Mouse (Mus musculus) midbrain, embryonic 10.5 days (tissue): ENCODE results near the gene Itgam. TPM values are rescaled to one million over a fixed set of nuclear protein-coding genes. Genes with fewer than 3 reads are reported as not detected.
"Not testable (repeated sequence)": the region's sequence is repeated elsewhere in the genome, so short reads cannot be mapped to it uniquely, and the experiment has no call there.

ENCODE experiments used
- DNase-seq: peaks from one replicate; pipeline ENCODE4 v3.0.0-alpha.2; 2017; ENCODE audit warnings: low spot score
- H3K27ac ChIP-seq: fragments of 300-500 bp; sonication (generic); replicated peaks from 2 replicates; pipeline ENCODE4 v1.5.1; 2016; ENCODE audit warnings: mild to moderate bottlenecking
- H3K27me3 ChIP-seq: fragments of 300-500 bp; sonication (generic); 2 replicates; pipeline ENCODE4 v1.6.1; 2016; ENCODE audit warnings: low read depth, mild to moderate bottlenecking; ENCODE audit not compliant: poor library complexity, severe bottlenecking
- H3K36me3 ChIP-seq: fragments of 300-500 bp; sonication (generic); 2 replicates; pipeline ENCODE4 v1.6.1; 2016; ENCODE audit warnings: mild to moderate bottlenecking, moderate library complexity
- H3K4me1 ChIP-seq: fragments of 300-500 bp; sonication (generic); 2 replicates; pipeline ENCODE4 v1.6.1; 2016
- H3K4me3 ChIP-seq: fragments of 300-500 bp; sonication (generic); 2 replicates; pipeline ENCODE4 v1.5.1; 2016; ENCODE audit warnings: mild to moderate bottlenecking, moderate library complexity
- H3K9me3 ChIP-seq: fragments of 300-500 bp; sonication (generic); replicated peaks from 2 replicates; pipeline ENCODE4 v1.6.1; 2016; ENCODE audit warnings: mild to moderate bottlenecking
- WGBS: fragments of 180-500 bp; shearing (Covaris S2); methylation state at CpG from one replicate; pipeline ENCODE4 v1.1.7; 2016; 5-methylcytosine and 5-hydroxymethylcytosine counted together
- polyA plus RNA-seq: library from polyadenylated mRNA; unstranded; fragments of >200 nt; fragmentation: Nextera tagmentation; extraction: Ambion mirVana; gene quantifications from 2 replicates; pipeline ENCODE4 v1.2.1, GENCODE M21; 2016

The Itgam gene
- polyA plus RNA-seq, 1 experiment from 2014 or later = 0.48 TPM

GRCm38 (mm10) chr7:128032989-128033293 is 29.5 kb upstream of the Itgam start:
- Histone ChIP-seq H3K4me3 (no peak overlapping the region), H3K27ac (no peak overlapping the region), H3K9me3 (no peaks in the 10 kb centered on the region), H3K4me1 (no peaks in the 10 kb centered on the region), H3K27me3 (no peaks in the 10 kb centered on the region), H3K36me3 (no peaks in the 10 kb centered on the region)
- DNase-seq = no peak
- 92% methylated on average over 3 of the region's 3 CpGs for WGBS

DNA sequence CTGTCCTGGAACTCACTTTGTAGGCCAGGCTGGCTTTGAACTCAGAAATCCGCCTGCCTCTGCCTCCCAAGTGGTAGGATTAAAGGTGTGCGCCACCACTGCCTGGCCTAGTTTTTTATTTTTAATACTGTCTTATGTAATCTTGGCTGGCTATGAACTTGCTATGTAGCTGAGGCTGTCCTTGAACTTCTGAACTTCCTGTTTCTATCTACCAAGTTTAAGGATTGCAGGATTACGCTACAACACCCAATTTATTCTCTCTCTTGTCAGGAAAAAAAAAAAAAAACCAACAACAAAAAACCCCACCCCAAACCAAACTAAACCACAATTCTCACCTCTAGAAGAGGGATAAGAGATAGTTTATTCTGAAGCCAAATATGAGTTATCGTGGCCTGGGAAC is 28.8 kb upstream of the Itgam start:
- DNase-seq = no peak
- Histone ChIP-seq H3K27ac (no peak overlapping the region), H3K27me3 (no peaks in the 10 kb centered on the region), H3K4me1 (no peaks in the 10 kb centered on the region), H3K9me3 (no peaks in the 10 kb centered on the region), H3K4me3 (no peak overlapping the region), H3K36me3 (no peaks in the 10 kb centered on the region)
- 89% methylated on average over 4 of the region's 4 CpGs for WGBS

DNA sequence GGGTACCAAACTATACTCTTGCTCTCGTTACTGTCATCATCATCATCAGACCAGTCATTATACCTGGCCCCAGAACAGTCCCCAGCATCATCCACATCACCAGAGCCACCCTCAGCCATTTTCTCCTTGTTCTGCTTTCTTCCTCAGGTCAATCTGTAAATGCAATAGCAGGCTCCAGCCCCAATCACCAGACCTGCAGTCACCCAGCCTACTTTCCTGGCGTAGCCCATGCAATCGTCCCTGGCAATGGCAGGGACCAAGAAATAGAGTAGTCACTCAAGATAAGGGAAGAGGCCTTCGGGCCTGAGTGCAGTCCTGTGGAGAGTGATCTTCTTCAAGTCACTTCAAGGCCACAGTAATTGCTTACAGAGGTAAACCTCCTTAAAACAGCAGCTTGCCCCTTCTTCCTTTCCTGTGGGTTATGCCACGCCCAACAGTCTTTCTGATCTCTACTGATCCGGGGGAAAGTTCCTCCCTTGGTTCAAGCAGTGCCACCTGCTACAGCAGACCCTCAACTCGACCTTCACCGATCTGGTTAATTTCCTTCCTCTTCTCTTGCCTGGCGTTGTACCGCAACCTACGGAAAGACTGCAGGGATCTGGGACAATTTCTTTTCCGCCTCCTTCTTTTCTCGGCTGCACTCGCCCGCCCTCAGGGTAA is 20.1 kb upstream of the Itgam start:
- not testable (repeated sequence) for H3K4me3 ChIP-seq, DNase-seq
- 86% methylated on average over 15 of the region's 15 CpGs for WGBS

DNA sequence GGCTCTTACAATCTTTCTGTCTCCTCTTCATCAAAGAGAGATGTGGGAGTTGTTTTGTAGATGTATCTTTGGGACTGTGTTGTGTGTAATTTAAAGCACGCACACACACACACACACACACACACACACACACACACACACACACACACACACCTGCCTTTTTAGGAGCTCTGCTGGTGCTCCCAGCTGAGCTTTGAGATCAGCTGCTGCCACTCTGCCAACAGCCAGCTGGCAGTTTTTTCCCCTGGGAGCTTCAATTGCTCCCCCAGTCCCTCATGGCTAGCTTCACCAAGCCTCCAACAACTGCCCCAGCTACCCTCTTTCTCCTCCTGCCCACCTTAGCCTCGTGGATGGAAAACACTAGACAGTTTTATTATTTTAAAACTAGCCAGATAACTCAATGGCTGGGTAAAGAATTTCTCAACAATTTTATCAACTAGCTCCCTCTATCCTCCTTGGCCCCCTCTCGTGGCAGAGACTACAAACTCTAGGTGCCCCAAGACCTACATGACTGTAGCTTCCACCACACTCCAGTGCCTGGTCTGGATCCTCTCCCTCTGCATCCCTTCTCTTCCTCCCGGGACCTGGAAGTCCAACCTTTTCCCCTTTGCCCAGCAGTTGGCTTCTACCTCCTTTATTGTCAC is 18.2 kb upstream of the Itgam start:
- Histone ChIP-seq H3K9me3 (no peaks in the 10 kb centered on the region), H3K36me3 (no peaks in the 10 kb centered on the region), H3K4me3 (no peak overlapping the region), H3K4me1 (no peaks in the 10 kb centered on the region), H3K27ac (no peak overlapping the region), H3K27me3 (no peaks in the 10 kb centered on the region)
- 74% methylated on average over 4 of the region's 4 CpGs for WGBS
- no peak for DNase-seq

More for the DNA sequence above, 20.1 kb upstream of the Itgam start:
- not testable (repeated sequence) for H3K9me3 ChIP-seq, H3K27me3 ChIP-seq, H3K4me1 ChIP-seq, H3K27ac ChIP-seq, H3K36me3 ChIP-seq

- DNase-seq = no peak
- 70% methylated on average over 2 of the region's 2 CpGs for whole genome bisulfite sequencing
- no peak overlapping the region for H3K27ac ChIP-seq
Measured at GRCm38 (mm10) chr7:128045640-128046039, 16.8 kb upstream of the Itgam start.

DNA sequence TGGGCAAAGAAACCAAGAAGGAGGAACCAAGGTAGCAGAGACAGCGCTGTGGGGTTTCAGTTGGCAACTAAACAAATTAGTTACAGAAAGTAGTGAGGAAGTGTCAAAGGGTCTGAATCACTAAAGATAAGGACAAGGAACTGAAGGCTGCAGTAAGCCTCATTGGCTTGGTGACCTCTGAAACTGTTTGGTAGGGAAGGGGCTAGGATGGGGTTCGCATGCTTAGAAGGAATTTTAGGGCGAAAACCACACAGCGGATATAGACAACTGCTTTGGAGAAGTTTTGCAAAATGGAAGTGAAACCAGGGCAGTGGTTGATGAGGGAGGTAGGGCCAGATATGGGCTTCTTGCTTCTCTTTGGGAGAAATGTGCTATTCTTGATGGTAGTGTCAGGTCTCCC is 13.6 kb upstream of the Itgam start:
- H3K4me3 ChIP-seq = no peak overlapping the region
- no peak for DNase-seq
- WGBS = 95% methylated on average over 4 of the region's 4 CpGs

More at GRCm38 (mm10) chr7:128045640-128046039, 16.8 kb upstream of the Itgam start:
- Histone ChIP-seq H3K4me1 (no peaks in the 10 kb centered on the region), H3K4me3 (no peak overlapping the region), H3K9me3 (no peaks in the 10 kb centered on the region), H3K27me3 (no peaks in the 10 kb centered on the region), H3K36me3 (no peaks in the 10 kb centered on the region)

DNA sequence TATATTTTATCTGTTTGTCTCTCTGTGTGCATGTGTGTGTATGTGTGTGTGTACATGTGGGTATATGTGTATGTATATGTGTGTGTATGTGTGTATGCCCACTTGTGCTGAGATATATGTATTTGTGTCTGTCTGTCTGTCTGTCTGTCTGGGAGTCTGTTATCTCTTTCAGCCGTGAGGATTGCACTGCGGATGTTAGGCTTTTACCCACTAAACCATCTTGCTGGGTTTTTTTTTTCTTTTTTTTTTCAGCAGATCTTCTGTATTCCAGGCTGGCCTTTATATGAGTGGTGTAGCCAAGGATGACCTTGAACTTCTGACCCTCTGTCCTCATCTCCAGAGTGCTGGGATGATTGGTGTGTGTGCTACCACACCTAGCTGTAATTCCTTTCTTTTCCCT is 13.2 kb upstream of the Itgam start:
- 84% methylated on average over 2 of the region's 2 CpGs for WGBS
- H3K36me3 ChIP-seq = no peaks in the 10 kb centered on the region
- H3K9me3 ChIP-seq = no peaks in the 10 kb centered on the region
- H3K4me1 ChIP-seq = no peaks in the 10 kb centered on the region
- no peak overlapping the region for H3K4me3 ChIP-seq
- no peak for DNase-seq
- H3K27ac ChIP-seq = no peak overlapping the region
- H3K27me3 ChIP-seq = no peaks in the 10 kb centered on the region

More for the DNA sequence above, 13.6 kb upstream of the Itgam start:
- no peaks in the 10 kb centered on the region for H3K36me3 ChIP-seq
- H3K4me1 ChIP-seq = no peaks in the 10 kb centered on the region
- no peaks in the 10 kb centered on the region for H3K27me3 ChIP-seq
- no peaks in the 10 kb centered on the region for H3K9me3 ChIP-seq
- H3K27ac ChIP-seq = no peak overlapping the region

DNA sequence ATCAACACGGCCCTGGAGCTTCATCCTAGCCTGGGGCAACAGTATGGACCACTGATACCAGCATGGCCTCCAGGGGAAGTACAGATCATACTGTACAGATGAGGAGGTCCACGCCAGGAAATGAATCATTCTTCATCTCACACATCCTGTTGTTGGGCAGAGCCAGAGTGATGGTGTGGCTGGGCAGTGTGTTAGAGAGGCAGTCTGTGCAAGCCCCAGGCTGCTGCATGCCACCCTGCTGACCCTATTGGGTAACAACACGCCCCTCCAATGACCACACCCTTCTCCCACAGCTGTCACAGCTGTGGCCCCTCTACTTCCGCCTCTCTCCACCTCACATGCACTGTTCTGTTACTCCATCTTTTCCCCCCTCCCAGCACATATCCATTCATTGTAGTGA is 11.7 kb upstream of the Itgam start:
- WGBS = 75% methylated on average over 4 of the region's 4 CpGs
- H3K9me3 ChIP-seq = no peaks in the 10 kb centered on the region
- H3K4me3 ChIP-seq = no peak overlapping the region
- H3K27me3 ChIP-seq = no peaks in the 10 kb centered on the region
- no peak overlapping the region for H3K27ac ChIP-seq
- DNase-seq = no peak
- no peaks in the 10 kb centered on the region for H3K36me3 ChIP-seq
- H3K4me1 ChIP-seq = no peaks in the 10 kb centered on the region

DNA sequence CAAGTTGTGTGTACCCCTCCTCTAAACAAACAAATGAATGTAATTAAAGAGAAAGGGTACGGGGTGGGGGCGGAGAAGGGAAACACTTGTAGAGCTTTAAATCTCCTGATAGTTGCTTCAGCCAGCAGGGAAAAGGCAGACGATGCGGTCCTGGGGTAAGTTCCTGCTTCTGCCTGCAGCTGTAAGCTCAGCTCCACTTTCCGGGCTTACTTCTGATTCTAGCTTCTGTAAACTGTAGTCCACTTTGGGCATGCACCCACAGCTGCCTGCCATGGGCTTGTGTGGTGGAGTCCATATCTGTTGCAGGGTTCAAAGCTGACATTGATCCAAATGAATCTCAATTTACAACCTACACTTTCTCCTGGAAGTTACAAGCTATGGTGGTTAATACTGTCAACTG is 9.4 kb upstream of the Itgam start:
- Histone ChIP-seq H3K27ac (no peak overlapping the region), H3K27me3 (no peaks in the 10 kb centered on the region), H3K9me3 (no peaks in the 10 kb centered on the region), H3K36me3 (no peaks in the 10 kb centered on the region), H3K4me3 (no peak overlapping the region), H3K4me1 (no peaks in the 10 kb centered on the region)
- DNase-seq = no peak
- WGBS = 80% methylated on average over 5 of the region's 5 CpGs

DNA sequence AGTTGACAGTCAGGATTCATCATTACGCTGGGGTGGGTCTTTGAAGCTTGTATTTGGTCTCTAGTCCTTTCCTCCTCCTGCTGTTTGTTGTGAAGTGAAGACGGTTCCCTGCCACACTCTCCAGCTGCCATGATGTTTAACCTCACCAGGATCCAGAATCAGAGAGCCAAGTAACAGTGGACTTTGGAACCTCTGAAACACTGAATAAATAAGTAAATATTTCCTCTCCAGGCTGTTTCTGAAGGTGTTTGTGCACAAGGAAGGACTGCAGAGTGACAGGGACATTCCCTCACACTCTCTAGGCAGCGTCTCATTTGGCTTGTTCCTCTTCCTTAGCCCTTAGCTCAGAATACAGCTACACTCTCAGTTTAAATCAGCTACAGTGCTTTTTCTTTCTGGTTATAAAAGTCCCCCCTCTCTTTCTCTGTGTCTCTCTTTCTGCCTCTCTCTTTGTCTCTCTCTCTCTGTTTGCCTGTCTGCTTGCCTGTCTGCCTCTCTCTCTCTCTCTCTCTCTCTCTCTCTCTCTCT is 5.5 kb upstream of the Itgam start:
- Histone ChIP-seq H3K4me3 (no peak overlapping the region), H3K9me3 (no peaks in the 10 kb centered on the region), H3K27me3 (no peaks in the 10 kb centered on the region), H3K27ac (no peak overlapping the region), H3K36me3 (no peaks in the 10 kb centered on the region), H3K4me1 (no peaks in the 10 kb centered on the region)
- WGBS = 74% methylated on average over 3 of the region's 3 CpGs
- no peak for DNase-seq

- 83% methylated on average over 8 of the region's 8 CpGs for WGBS
- H3K27me3 ChIP-seq = no peaks in the 10 kb centered on the region
- no peak overlapping the region for H3K27ac ChIP-seq
- DNase-seq = no peak
- H3K36me3 ChIP-seq = no peaks in the 10 kb centered on the region
- H3K4me1 ChIP-seq = no peaks in the 10 kb centered on the region
- H3K4me3 ChIP-seq = no peak overlapping the region
- no peaks in the 10 kb centered on the region for H3K9me3 ChIP-seq
Measured at GRCm38 (mm10) chr7:128057860-128058259, 4.6 kb upstream of the Itgam start.

- Histone ChIP-seq H3K27ac (no peak overlapping the region), H3K36me3 (no peaks in the 10 kb centered on the region), H3K4me3 (no peak overlapping the region), H3K9me3 (no peaks in the 10 kb centered on the region), H3K4me1 (no peaks in the 10 kb centered on the region), H3K27me3 (no peaks in the 10 kb centered on the region)
- WGBS = 78% methylated on average over 7 of the region's 7 CpGs
- DNase-seq = no peak
Measured at GRCm38 (mm10) chr7:128058576-128058975, 3.9 kb upstream of the Itgam start.

- DNase-seq = no peak
- H3K27ac ChIP-seq = no peak overlapping the region
- no peaks in the 10 kb centered on the region for H3K4me1 ChIP-seq
- no peaks in the 10 kb centered on the region for H3K9me3 ChIP-seq
- WGBS = 83% methylated on average over 4 of the region's 4 CpGs
- no peaks in the 10 kb centered on the region for H3K36me3 ChIP-seq
- no peak overlapping the region for H3K4me3 ChIP-seq
- no peaks in the 10 kb centered on the region for H3K27me3 ChIP-seq
Measured at GRCm38 (mm10) chr7:128059091-128059490, 3.3 kb upstream of the Itgam start.
